Mouse (Mus musculus) cortical plate, adult 2 months (tissue): ENCODE data around the gene Hcar2.

Experiments used
- CTCF ChIP-seq: fragments of 200-500 bp; IDR thresholded peaks from 2 replicates; pipeline ENCODE4 v1.5.1; 2011; ENCODE audit warnings: mild to moderate bottlenecking, control low read depth, low read length; ENCODE audit not compliant: insufficient read depth; ENCODE audit errors: extremely low read depth
- POLR2A ChIP-seq: fragments of 200-500 bp; IDR thresholded peaks from 2 replicates; pipeline ENCODE4 v1.6.1; 2011; ENCODE audit warnings: mild to moderate bottlenecking, low read length, control low read depth; ENCODE audit not compliant: insufficient read depth; ENCODE audit errors: extremely low read depth

- no peak for TF ChIP-seq CTCF
- TF ChIP-seq POLR2A, result no peak
Observed at GRCm38 (mm10) chr5:123858798-123859197, 6.5 kb downstream of the Hcar2 start.
